Mouse (Mus musculus): ENCODE results near the gene Mctp2. TPM values are rescaled to one million over a fixed set of nuclear protein-coding genes. Genes with fewer than 3 reads are reported as not detected.

The Mctp2 gene
- total and polyA plus RNA-seq, 3 experiments, result not detected

GRCm38 (mm10) chr7:72110578-72110977, 195.8 kb downstream of the Mctp2 start:
- H3K27me3 ChIP-seq (ENCODE audit: control insufficient read depth in 1 of 2, insufficient read depth in 2 of 2, low read length in 2 of 2), result no peaks in the 10 kb centered on the region
- H3K4me3 ChIP-seq (ENCODE audit: control insufficient read depth in 1 of 2, insufficient read depth in 1 of 2, low read depth in 2 of 2, low read length in 2 of 2), result no peak overlapping the region
- H3K4me1 ChIP-seq (ENCODE audit: control insufficient read depth in 1 of 2, insufficient read depth in 2 of 2, low read length in 2 of 2), result no peaks in the 10 kb centered on the region
- no peaks in the 10 kb centered on the region for H3K9me3 ChIP-seq (replicated peaks; ENCODE audit: insufficient read depth, low read length)
- H3K9ac ChIP-seq (ENCODE audit: control insufficient read depth, low read depth, low read length, poor library complexity, severe bottlenecking), result no peak overlapping the region
- no peak for DNase-seq (ENCODE audit: low read depth, low spot score)
- H3K27ac ChIP-seq (ENCODE audit: control insufficient read depth, low read depth, low read length), result no peak overlapping the region
- TF ChIP-seq GATA1 (IDR thresholded peaks at IDR 0.05; ENCODE audit: low read depth, low read length) (no peak), UBTF (IDR thresholded peaks at IDR 0.05; ENCODE audit: borderline replicate concordance, insufficient read depth, low read depth, low read length) (no peak), MEF2A (IDR thresholded peaks at IDR 0.05; ENCODE audit: extremely low read depth, insufficient replicate concordance, low read depth, low read length, poor library complexity, severe bottlenecking) (no peak), NELFE (IDR thresholded peaks at IDR 0.05; ENCODE audit: low read depth, low read length) (no peak), RAD21 (IDR thresholded peaks at IDR 0.05; ENCODE audit: low read depth, low read length) (no peak), MAZ (IDR thresholded peaks at IDR 0.05; ENCODE audit: low read depth, low read length) (no peak), POLR2A (IDR thresholded peaks at IDR 0.05; ENCODE audit: control insufficient read depth in 1 of 2, insufficient read depth in 1 of 2, low read depth in 1 of 2, low read length in 2 of 2, poor library complexity in 1 of 2) (no peak), USF2 (IDR thresholded peaks at IDR 0.05; ENCODE audit: borderline replicate concordance in 1 of 2, insufficient read depth in 1 of 2, low read depth in 1 of 2, low read length in 2 of 2) (no peak), BHLHE40 (IDR thresholded peaks at IDR 0.05; ENCODE audit: borderline replicate concordance, low read depth, low read length) (no peak), MAFK (IDR thresholded peaks at IDR 0.05; ENCODE audit: borderline replicate concordance, low read depth, low read length) (no peak), EP300 (IDR thresholded peaks at IDR 0.05; ENCODE audit: low read depth in 1 of 2, low read length in 2 of 2) (no peak), TCF12 (IDR thresholded peaks at IDR 0.05; ENCODE audit: low read depth, low read length) (no peak), ZKSCAN1 (IDR thresholded peaks at IDR 0.05; ENCODE audit: low read depth, low read length) (no peak), ZNF384 (IDR thresholded peaks at IDR 0.05; ENCODE audit: low read depth, low read length) (no peak), TBP (IDR thresholded peaks at IDR 0.05; ENCODE audit: low read depth, low read length) (no peak), CTCF (IDR thresholded peaks at IDR 0.05 in 2 of 3, conservative IDR thresholded peaks at IDR 0.05 in 1 of 3; ENCODE audit: control insufficient read depth in 1 of 3, insufficient read depth in 1 of 3, low read depth in 2 of 3, low read length in 3 of 3, poor library complexity in 1 of 3, severe bottlenecking in 1 of 3) (no peak)
- no peaks in the 10 kb centered on the region for H3K36me3 ChIP-seq (ENCODE audit: control insufficient read depth in 1 of 2, insufficient read depth in 2 of 2, low read length in 2 of 2)
- no peaks in the 10 kb centered on the region for H3K79me2 ChIP-seq (ENCODE audit: control insufficient read depth, insufficient read depth, low read length, poor library complexity)

- no peak for DNase-seq (ENCODE audit: low read depth, low spot score)
- no peak overlapping the region for H3K27ac ChIP-seq (ENCODE audit: control insufficient read depth, low read depth, low read length)
- H3K9ac ChIP-seq (ENCODE audit: control insufficient read depth, low read depth, low read length, poor library complexity, severe bottlenecking), result no peak overlapping the region
- H3K9me3 ChIP-seq (replicated peaks; ENCODE audit: insufficient read depth, low read length), result no peaks in the 10 kb centered on the region
- no peak overlapping the region for H3K4me3 ChIP-seq (ENCODE audit: control insufficient read depth in 1 of 2, insufficient read depth in 1 of 2, low read depth in 2 of 2, low read length in 2 of 2)
- H3K36me3 ChIP-seq (ENCODE audit: control insufficient read depth in 1 of 2, insufficient read depth in 2 of 2, low read length in 2 of 2), result no peaks in the 10 kb centered on the region
- TF ChIP-seq NRF1 (IDR thresholded peaks at IDR 0.05; ENCODE audit: insufficient read depth, low read depth, low read length, poor library complexity, severe bottlenecking), result no peak
- TF ChIP-seq MEF2A (IDR thresholded peaks at IDR 0.05; ENCODE audit: extremely low read depth, insufficient replicate concordance, low read depth, low read length, poor library complexity, severe bottlenecking), result no peak
- no peak for TF ChIP-seq SIN3A (IDR thresholded peaks at IDR 0.05; ENCODE audit: low read length)
- no peak for TF ChIP-seq KAT2A (conservative IDR thresholded peaks at IDR 0.05; ENCODE audit: low read depth, low read length)
- TF ChIP-seq TBP (IDR thresholded peaks at IDR 0.05; ENCODE audit: low read depth, low read length), result no peak
- TF ChIP-seq USF1 (IDR thresholded peaks at IDR 0.05; ENCODE audit: low read depth, low read length), result no peak
- TF ChIP-seq HCFC1 (IDR thresholded peaks at IDR 0.05; ENCODE audit: low read depth, low read length), result no peak
- no peak for TF ChIP-seq RCOR1 (IDR thresholded peaks at IDR 0.05; ENCODE audit: low read depth, low read length)
- TF ChIP-seq MXI1 (IDR thresholded peaks at IDR 0.05; ENCODE audit: low read depth, low read length), result no peak
- TF ChIP-seq SMC3 (IDR thresholded peaks at IDR 0.05; ENCODE audit: low read depth, low read length), result no peak
- TF ChIP-seq NELFE (IDR thresholded peaks at IDR 0.05; ENCODE audit: low read depth, low read length), result no peak
- TF ChIP-seq POLR2A (IDR thresholded peaks at IDR 0.05; ENCODE audit: control insufficient read depth in 1 of 2, insufficient read depth in 1 of 2, low read depth in 1 of 2, low read length in 2 of 2, poor library complexity in 1 of 2), result no peak
- TF ChIP-seq MYB (IDR thresholded peaks at IDR 0.05; ENCODE audit: low read depth, low read length), result no peak
- no peak for TF ChIP-seq RAD21 (IDR thresholded peaks at IDR 0.05; ENCODE audit: low read depth, low read length)
- no peak for TF ChIP-seq JUND (IDR thresholded peaks at IDR 0.05; ENCODE audit: low read depth, low read length)
- TF ChIP-seq POLR2AphosphoS5 (IDR thresholded peaks at IDR 0.05; ENCODE audit: borderline replicate concordance, low read depth, low read length), result no peak
- no peak for TF ChIP-seq BHLHE40 (IDR thresholded peaks at IDR 0.05; ENCODE audit: borderline replicate concordance, low read depth, low read length)
- no peak for TF ChIP-seq MAFK (IDR thresholded peaks at IDR 0.05; ENCODE audit: borderline replicate concordance, low read depth, low read length)
- TF ChIP-seq MAZ (IDR thresholded peaks at IDR 0.05; ENCODE audit: low read depth, low read length), result no peak
- no peaks in the 10 kb centered on the region for H3K79me2 ChIP-seq (ENCODE audit: control insufficient read depth, insufficient read depth, low read length, poor library complexity)
- H3K27me3 ChIP-seq (ENCODE audit: control insufficient read depth in 1 of 2, insufficient read depth in 2 of 2, low read length in 2 of 2), result no peaks in the 10 kb centered on the region
- no peaks in the 10 kb centered on the region for H3K4me1 ChIP-seq (ENCODE audit: control insufficient read depth in 1 of 2, insufficient read depth in 2 of 2, low read length in 2 of 2)
These were observed 197.6 kb downstream of the Mctp2 start for GRCm38 (mm10) chr7:72108639-72109399.
